Mouse (Mus musculus) kidney, postnatal 0 days (tissue): ENCODE data around the gene Lrrc3c. TPM values are rescaled to one million over a fixed set of nuclear protein-coding genes. Genes with fewer than 3 reads are reported as not detected.

Experiments used
- ATAC-seq: fragments of 200-750 bp; cut with Nextera tagmentation; replicated peaks from 2 replicates; pipeline ENCODE4 v1.8.0; 2017; ENCODE audit warnings: low read depth, moderate number of reproducible peaks, moderate TSS enrichment, moderate library complexity; ENCODE audit not compliant: low FRiP score
- DNase-seq: peaks from one replicate; pipeline ENCODE4 v3.0.0-alpha.2; 2016; ENCODE audit warnings: low spot score
- H3K27ac ChIP-seq: fragments of 300-500 bp; sonication (generic); 2 replicates; pipeline ENCODE4 v1.5.1; 2014; ENCODE audit warnings: mild to moderate bottlenecking
- H3K27me3 ChIP-seq: fragments of 300-500 bp; sonication (generic); 2 replicates; pipeline ENCODE4 v1.6.1; 2014; ENCODE audit warnings: low read length, mixed read lengths; ENCODE audit not compliant: insufficient read depth
- H3K36me3 ChIP-seq: fragments of 300-500 bp; sonication (generic); 2 replicates; pipeline ENCODE4 v1.6.1; 2014; ENCODE audit warnings: low read length, mixed read lengths; ENCODE audit not compliant: insufficient read depth
- H3K4me1 ChIP-seq: fragments of 300-500 bp; sonication (generic); replicated peaks from 2 replicates; pipeline ENCODE4 v1.6.1; 2014; ENCODE audit warnings: antibody characterized with exemption, low read length, mixed read lengths; ENCODE audit not compliant: insufficient read depth
- H3K4me2 ChIP-seq: fragments of 300-500 bp; sonication (generic); 2 replicates; pipeline ENCODE4 v1.6.1; 2014; ENCODE audit warnings: mild to moderate bottlenecking, low read length, moderate library complexity, mixed read lengths
- H3K4me3 ChIP-seq: fragments of 300-500 bp; sonication (generic); replicated peaks from 2 replicates; pipeline ENCODE4 v1.5.1; 2014; ENCODE audit warnings: low read depth, low read length
- H3K9ac ChIP-seq: fragments of 300-500 bp; sonication (generic); 2 replicates; pipeline ENCODE4 v1.6.1; 2014; ENCODE audit warnings: low read depth, low read length
- H3K9me3 ChIP-seq: fragments of 300-500 bp; sonication (generic); replicated peaks from 2 replicates; pipeline ENCODE4 v1.6.1; 2016; ENCODE audit warnings: low read length, inconsistent platforms, mixed read lengths
- CTCF ChIP-seq: IDR thresholded peaks from 2 replicates; pipeline ENCODE4 v1.5.1; 2016; ENCODE audit warnings: antibody characterized with exemption, low read depth, mild to moderate bottlenecking, moderate library complexity
- whole genome bisulfite sequencing: fragments of 180-500 bp; shearing (Covaris S2); extraction: QIAGEN DNeasy Blood & Tissue Kit; methylation state at CpG from one replicate; pipeline ENCODE4 v1.1.7; 2014; 5-methylcytosine and 5-hydroxymethylcytosine counted together
- polyA plus RNA-seq: library from polyadenylated mRNA; unstranded; fragments of >200 nt; fragmentation: Nextera tagmentation; extraction: Ambion mirVana; gene quantifications from 2 replicates; pipeline ENCODE4 v1.2.1, GENCODE M21; 2015

The Lrrc3c gene
- polyA plus RNA-seq, 1 experiment from 2014 or later: not detected

- Histone ChIP-seq H3K27me3 (no peaks in the 10 kb centered on the region), H3K36me3 (no peaks in the 10 kb centered on the region), H3K27ac (0 out of 2 replicates have a peak overlapping the region, but pooled peaks have one; percentile 80), H3K4me2 (peak overlapping the region; percentile 78; the same call in 1 of the 2 replicates), H3K9me3 (no peaks in the 10 kb centered on the region), H3K4me3 (no peak overlapping the region), H3K9ac (no peak overlapping the region), H3K4me1 (peaks cover 33% of the 10 kb centered on the region)
- TF ChIP-seq CTCF: no peak
- WGBS: 49% methylated on average over 6 of the region's 6 CpGs
- DNase-seq: no peak
- ATAC-seq: no peak
Measured at GRCm38 (mm10) chr11:98588833-98589281, 9.2 kb upstream of the Lrrc3c start.

- H3K27me3 ChIP-seq: no peaks in the 10 kb centered on the region
- 78% methylated on average over 8 of the region's 8 CpGs for WGBS
- no peak overlapping the region for H3K27ac ChIP-seq
- H3K4me1 ChIP-seq: peaks cover 33% of the 10 kb centered on the region
- no peak overlapping the region for H3K4me2 ChIP-seq
- H3K9me3 ChIP-seq: no peaks in the 10 kb centered on the region
- ATAC-seq (no peak), DNase-seq (no peak)
- no peak overlapping the region for H3K9ac ChIP-seq
- no peak overlapping the region for H3K4me3 ChIP-seq
- TF ChIP-seq CTCF: no peak
- H3K36me3 ChIP-seq: no peaks in the 10 kb centered on the region
Measured at GRCm38 (mm10) chr11:98589306-98589705, 8.8 kb upstream of the Lrrc3c start.

- TF ChIP-seq CTCF: no peak
- no peaks in the 10 kb centered on the region for H3K9me3 ChIP-seq
- DNase-seq: no peak
- peaks cover 24% of the 10 kb centered on the region for H3K4me1 ChIP-seq
- H3K27ac ChIP-seq: no peak overlapping the region
- WGBS: 45% methylated on average over 19 of the region's 19 CpGs
- H3K27me3 ChIP-seq: no peaks in the 10 kb centered on the region
- H3K4me2 ChIP-seq: no peak overlapping the region
- no peaks in the 10 kb centered on the region for H3K36me3 ChIP-seq
- no peak for ATAC-seq
- no peak overlapping the region for H3K4me3 ChIP-seq
- H3K9ac ChIP-seq: no peak overlapping the region
Measured at GRCm38 (mm10) chr11:98590548-98591445, 7.3 kb upstream of the Lrrc3c start.

- Histone ChIP-seq H3K9ac (no peak overlapping the region), H3K4me2 (no peak overlapping the region), H3K27me3 (no peaks in the 10 kb centered on the region), H3K4me3 (no peak overlapping the region), H3K27ac (no peak overlapping the region), H3K4me1 (no peaks in the 10 kb centered on the region), H3K36me3 (no peaks in the 10 kb centered on the region), H3K9me3 (no peaks in the 10 kb centered on the region)
- DNase-seq (no peak), ATAC-seq (no peak)
- WGBS: 67% methylated on average over 6 of the region's 6 CpGs
- TF ChIP-seq CTCF: no peak
Measured at GRCm38 (mm10) chr11:98595021-98595420, 3.1 kb upstream of the Lrrc3c start.

- no peak for TF ChIP-seq CTCF
- 77% methylated on average over 10 of the region's 10 CpGs for WGBS
- no peak overlapping the region for H3K9ac ChIP-seq
- H3K9me3 ChIP-seq: no peaks in the 10 kb centered on the region
- DNase-seq: no peak
- H3K4me3 ChIP-seq: no peak overlapping the region
- no peaks in the 10 kb centered on the region for H3K27me3 ChIP-seq
- ATAC-seq: no peak
- H3K4me2 ChIP-seq: no peak overlapping the region
- no peak overlapping the region for H3K27ac ChIP-seq
- H3K36me3 ChIP-seq: no peaks in the 10 kb centered on the region
- no peaks in the 10 kb centered on the region for H3K4me1 ChIP-seq
Measured at GRCm38 (mm10) chr11:98595473-98595872, 2.6 kb upstream of the Lrrc3c start.

GRCm38 (mm10) chr11:98595955-98596354, 2.1 kb upstream of the Lrrc3c start:
- Histone ChIP-seq H3K9ac (no peak overlapping the region), H3K27me3 (peaks cover 4% of the 10 kb centered on the region; the same call in 1 of the 2 replicates), H3K9me3 (no peaks in the 10 kb centered on the region), H3K4me2 (no peak overlapping the region), H3K4me1 (no peaks in the 10 kb centered on the region), H3K4me3 (no peak overlapping the region), H3K36me3 (no peaks in the 10 kb centered on the region), H3K27ac (no peak overlapping the region)
- no peak for TF ChIP-seq CTCF
- 87% methylated on average over 3 of the region's 3 CpGs for WGBS
- no peak for ATAC-seq
- DNase-seq: no peak
